Mouse (Mus musculus) heart, postnatal 0 days (tissue): Measurements from ENCODE around the gene Erc1.

Experiments used
- CTCF ChIP-seq: IDR thresholded peaks from 2 replicates; pipeline ENCODE4 v1.5.1; 2016; ENCODE audit warnings: antibody characterized with exemption, control low read depth, low read depth
- EP300 ChIP-seq: IDR thresholded peaks from 2 replicates; pipeline ENCODE4 v1.6.1; 2016; ENCODE audit warnings: antibody characterized with exemption, low read depth

DNA sequence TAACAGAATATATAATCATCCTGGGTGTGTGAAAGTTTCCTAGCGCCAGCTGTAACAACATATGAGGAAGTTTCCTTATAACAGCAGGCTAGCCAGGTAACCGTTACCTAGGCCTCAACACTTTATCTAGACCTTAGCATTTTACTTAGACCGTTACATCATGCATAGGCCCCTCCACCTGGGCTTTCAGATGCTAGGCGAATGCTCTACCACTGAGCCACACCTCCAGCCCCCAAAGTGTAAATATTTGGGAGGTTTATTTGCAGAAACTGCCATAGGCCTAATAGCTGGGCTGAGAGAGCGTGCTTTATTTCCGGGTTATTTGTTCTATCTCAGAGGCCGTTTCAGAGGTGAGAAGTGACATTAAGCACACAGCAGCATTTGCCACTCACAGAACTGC, 289.1 kb downstream of the Erc1 start:
- TF ChIP-seq CTCF (no peak), EP300 (no peak)
